Mouse (Mus musculus) neural tube, embryonic 12.5 days (tissue): ENCODE results near the gene Prokr1. TPM values are rescaled to one million over a fixed set of nuclear protein-coding genes. Genes with fewer than 3 reads are reported as not detected.
"Not testable (repeated sequence)": the region's sequence is repeated elsewhere in the genome, so short reads cannot be mapped to it uniquely, and the experiment has no call there.

Source experiments
- ATAC-seq: fragments of 200-750 bp; cut with Nextera tagmentation; 2 replicates; pipeline ENCODE4 v1.8.0; 2017; ENCODE audit warnings: low read depth, mild to moderate bottlenecking, moderate TSS enrichment, moderate library complexity; ENCODE audit not compliant: low FRiP score
- H3K27ac ChIP-seq: fragments of 300-500 bp; sonication (generic); 2 replicates; pipeline ENCODE4 v1.5.1; 2016
- H3K27me3 ChIP-seq: fragments of 300-500 bp; sonication (generic); replicated peaks from 2 replicates; pipeline ENCODE4 v1.6.1; 2016; ENCODE audit warnings: mild to moderate bottlenecking
- H3K36me3 ChIP-seq: fragments of 300-500 bp; sonication (generic); 2 replicates; pipeline ENCODE4 v1.6.1; 2016; ENCODE audit warnings: mild to moderate bottlenecking
- H3K4me1 ChIP-seq: fragments of 300-500 bp; sonication (generic); 2 replicates; pipeline ENCODE4 v1.6.1; 2016
- H3K4me2 ChIP-seq: fragments of 300-500 bp; sonication (generic); replicated peaks from 2 replicates; pipeline ENCODE4 v1.6.1; 2016; ENCODE audit warnings: mild to moderate bottlenecking
- H3K4me3 ChIP-seq: fragments of 300-500 bp; sonication (generic); 2 replicates; pipeline ENCODE4 v1.5.1; 2016
- H3K9ac ChIP-seq: fragments of 300-500 bp; sonication (generic); 2 replicates; pipeline ENCODE4 v1.6.1; 2016; ENCODE audit warnings: mild to moderate bottlenecking
- H3K9me3 ChIP-seq: fragments of 300-500 bp; sonication (generic); 2 replicates; pipeline ENCODE4 v1.6.1; 2016; ENCODE audit warnings: mild to moderate bottlenecking
- WGBS: fragments of 180-500 bp; shearing (Covaris S2); methylation state at CpG from one replicate; pipeline ENCODE4 v1.1.7; 2016; 5-methylcytosine and 5-hydroxymethylcytosine counted together
- polyA plus RNA-seq: library from polyadenylated mRNA; unstranded; fragments of >200 nt; fragmentation: Nextera tagmentation; extraction: Ambion mirVana; gene quantifications from 2 replicates; pipeline ENCODE4 v1.2.1, GENCODE M21; 2016

Gene Prokr1
- 3.1 and 4.1 TPM in 2 replicates for polyA plus RNA-seq

GRCm38 (mm10) chr6:87590394-87591281 lies at the start of gene Prokr1:
Prokr1 (minus strand) TSS chr6:87590743.
- peak; percentile 91 for ATAC-seq
- H3K36me3 ChIP-seq = no peaks in the 10 kb centered on the region
- H3K4me3 ChIP-seq = peak within 1 kb of the TSS; percentile 51
- WGBS = under 1% methylated on average over 34 of the region's 34 CpGs
- H3K9ac ChIP-seq = peak within 1 kb of the TSS; percentile 58
- peaks cover 10% of the 10 kb centered on the region for H3K27me3 ChIP-seq
- H3K27ac ChIP-seq = no peak within 1 kb of the TSS
- H3K4me1 ChIP-seq = peaks cover 23% of the 10 kb centered on the region
- no peaks in the 10 kb centered on the region for H3K9me3 ChIP-seq
- H3K4me2 ChIP-seq = peak within 1 kb of the TSS; percentile 92

DNA sequence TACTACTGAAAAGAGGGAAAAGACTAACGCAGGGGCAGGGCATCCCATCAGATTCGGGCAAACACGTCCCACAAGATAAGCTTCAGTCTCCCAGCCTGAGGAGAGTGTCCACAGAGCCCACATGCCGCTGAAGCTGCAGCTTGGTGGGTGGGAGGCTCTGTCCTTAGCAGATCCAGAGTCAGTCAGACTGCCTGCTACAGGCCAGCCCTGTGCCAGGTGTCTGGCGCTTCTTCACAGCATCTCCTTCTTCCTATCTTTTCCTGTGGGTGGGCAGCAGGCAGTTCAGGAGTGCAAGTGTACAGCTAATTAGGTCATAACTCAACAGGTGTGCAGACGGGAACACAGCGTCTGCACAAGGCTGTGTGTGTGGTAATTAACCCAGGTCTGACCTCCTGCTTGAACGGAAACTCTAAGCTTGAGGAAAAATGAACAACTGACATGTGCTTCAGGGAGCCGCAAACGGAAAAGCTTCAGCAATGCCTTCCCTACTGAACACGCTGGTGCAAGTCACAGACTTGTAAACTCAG lies 47.7 kb upstream of the Prokr1 start:
- H3K4me1 ChIP-seq = peaks cover 7% of the 10 kb centered on the region; the same call in 1 of the 2 replicates
- WGBS = 62% methylated on average over 11 of the region's 11 CpGs
- H3K27ac ChIP-seq = no peak overlapping the region
- H3K9me3 ChIP-seq = no peaks in the 10 kb centered on the region
- no peak overlapping the region for H3K4me2 ChIP-seq
- no peaks in the 10 kb centered on the region for H3K27me3 ChIP-seq
- peaks cover 6% of the 10 kb centered on the region for H3K36me3 ChIP-seq
- H3K9ac ChIP-seq = no peak overlapping the region
- no peak overlapping the region for H3K4me3 ChIP-seq
- ATAC-seq = no peak

GRCm38 (mm10) chr6:87632176-87632575 lies 41.6 kb upstream of the Prokr1 start:
- no peak overlapping the region for H3K4me3 ChIP-seq
- H3K4me2 ChIP-seq = no peak overlapping the region
- ATAC-seq = no peak
- 83% methylated on average over 4 of the region's 4 CpGs for WGBS
- no peak overlapping the region for H3K27ac ChIP-seq
- H3K9me3 ChIP-seq = no peaks in the 10 kb centered on the region
- no peaks in the 10 kb centered on the region for H3K4me1 ChIP-seq
- no peaks in the 10 kb centered on the region for H3K27me3 ChIP-seq
- no peak overlapping the region for H3K9ac ChIP-seq
- peaks cover 7% of the 10 kb centered on the region; the same call in 1 of the 2 replicates for H3K36me3 ChIP-seq

- not testable (repeated sequence) for ATAC-seq, H3K27ac ChIP-seq, H3K9ac ChIP-seq, H3K4me1 ChIP-seq, H3K9me3 ChIP-seq, H3K4me2 ChIP-seq, H3K27me3 ChIP-seq, H3K36me3 ChIP-seq, H3K4me3 ChIP-seq
- 81% methylated on average over 15 of the region's 15 CpGs for WGBS
Observed at GRCm38 (mm10) chr6:87628936-87629335, 38.4 kb upstream of the Prokr1 start.

GRCm38 (mm10) chr6:87623151-87623550 lies 32.6 kb upstream of the Prokr1 start:
- Histone ChIP-seq H3K4me1 (peaks cover 3% of the 10 kb centered on the region; the same call in 1 of the 2 replicates), H3K4me2 (no peak overlapping the region), H3K4me3 (no peak overlapping the region), H3K9me3 (no peaks in the 10 kb centered on the region), H3K27me3 (no peaks in the 10 kb centered on the region), H3K27ac (no peak overlapping the region), H3K36me3 (no peaks in the 10 kb centered on the region), H3K9ac (no peak overlapping the region)
- 97% methylated on average over 3 of the region's 3 CpGs for WGBS
- no peak for ATAC-seq

- H3K4me3 ChIP-seq = no peak overlapping the region
- no peaks in the 10 kb centered on the region for H3K9me3 ChIP-seq
- H3K4me1 ChIP-seq = peaks cover 3% of the 10 kb centered on the region; the same call in 1 of the 2 replicates
- H3K9ac ChIP-seq = no peak overlapping the region
- no peaks in the 10 kb centered on the region for H3K27me3 ChIP-seq
- no peak overlapping the region for H3K27ac ChIP-seq
- 74% methylated on average over 3 of the region's 3 CpGs for WGBS
- no peak overlapping the region for H3K4me2 ChIP-seq
- no peaks in the 10 kb centered on the region for H3K36me3 ChIP-seq
- no peak for ATAC-seq
Observed at GRCm38 (mm10) chr6:87621281-87621680, 30.7 kb upstream of the Prokr1 start.

DNA sequence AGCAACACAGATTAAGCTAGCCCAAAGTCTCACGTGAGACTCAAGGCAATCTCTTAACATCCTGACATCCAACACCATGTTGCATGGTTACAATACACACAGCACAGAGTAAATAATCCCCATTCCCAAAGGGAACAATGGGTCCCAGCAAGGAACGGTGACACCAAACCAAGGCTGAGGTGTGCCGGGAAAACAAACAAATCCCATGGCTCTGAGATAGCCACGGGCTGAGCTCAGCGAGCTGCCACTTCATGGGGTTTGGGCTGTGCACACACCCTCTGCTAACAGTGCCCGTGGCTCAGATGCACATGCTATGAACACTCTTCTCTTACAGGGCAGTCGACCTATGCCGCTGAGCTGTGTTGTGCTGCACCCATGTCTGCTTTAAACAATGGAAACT lies 27.5 kb upstream of the Prokr1 start:
- Histone ChIP-seq H3K27ac (no peak overlapping the region), H3K4me2 (no peak overlapping the region), H3K9ac (no peak overlapping the region), H3K4me1 (peaks cover 3% of the 10 kb centered on the region; the same call in 1 of the 2 replicates), H3K9me3 (no peaks in the 10 kb centered on the region), H3K27me3 (no peaks in the 10 kb centered on the region), H3K4me3 (no peak overlapping the region), H3K36me3 (no peaks in the 10 kb centered on the region)
- no peak for ATAC-seq
- 79% methylated on average over 8 of the region's 8 CpGs for WGBS

DNA sequence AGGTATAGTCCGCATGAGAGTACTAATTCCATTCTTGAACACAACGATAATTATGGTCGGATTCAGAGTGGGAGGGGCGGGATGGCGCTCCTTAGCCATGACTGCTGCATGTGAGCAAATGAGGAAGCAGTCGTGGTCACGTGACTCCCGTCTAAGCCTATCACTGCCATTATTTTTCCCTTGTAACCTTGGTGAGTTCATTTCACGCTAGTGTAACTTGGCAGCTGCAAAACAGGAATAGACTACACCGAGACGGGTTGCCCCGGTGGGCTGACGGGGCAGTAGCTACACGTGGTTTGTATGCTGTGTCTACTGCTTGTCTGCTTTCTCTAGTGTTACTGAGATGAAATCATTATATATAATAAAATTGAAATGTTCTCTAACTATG lies 25.1 kb upstream of the Prokr1 start:
- H3K27me3 ChIP-seq = no peaks in the 10 kb centered on the region
- H3K4me2 ChIP-seq = no peak overlapping the region
- no peak overlapping the region for H3K9ac ChIP-seq
- H3K9me3 ChIP-seq = no peaks in the 10 kb centered on the region
- whole genome bisulfite sequencing = 88% methylated on average over 14 of the region's 14 CpGs
- H3K4me1 ChIP-seq = no peaks in the 10 kb centered on the region
- no peaks in the 10 kb centered on the region for H3K36me3 ChIP-seq
- H3K4me3 ChIP-seq = no peak overlapping the region
- H3K27ac ChIP-seq = no peak overlapping the region
- no peak for ATAC-seq

GRCm38 (mm10) chr6:87614794-87615695 lies 24.5 kb upstream of the Prokr1 start:
- Histone ChIP-seq H3K9me3 (no peaks in the 10 kb centered on the region), H3K36me3 (no peaks in the 10 kb centered on the region), H3K4me3 (no peak overlapping the region), H3K27ac (no peak overlapping the region), H3K9ac (no peak overlapping the region), H3K27me3 (no peaks in the 10 kb centered on the region), H3K4me1 (no peaks in the 10 kb centered on the region), H3K4me2 (no peak overlapping the region)
- ATAC-seq = no peak
- 65% methylated on average over 11 of the region's 11 CpGs for WGBS

- Histone ChIP-seq H3K4me3 (no peak overlapping the region), H3K9me3 (no peaks in the 10 kb centered on the region), H3K9ac (no peak overlapping the region), H3K36me3 (no peaks in the 10 kb centered on the region), H3K4me2 (no peak overlapping the region), H3K4me1 (peaks cover 5% of the 10 kb centered on the region), H3K27ac (no peak overlapping the region), H3K27me3 (no peaks in the 10 kb centered on the region)
- ATAC-seq = no peak
Observed at GRCm38 (mm10) chr6:87599825-87600224, 9.3 kb upstream of the Prokr1 start.

- peak; percentile 95 for ATAC-seq
- no peak overlapping the region for H3K4me3 ChIP-seq
- no peaks in the 10 kb centered on the region for H3K9me3 ChIP-seq
- no peak overlapping the region for H3K27ac ChIP-seq
- WGBS = 35% methylated on average over 10 of the region's 10 CpGs
- peak overlapping the region; percentile 22; the same call in 1 of the 2 replicates for H3K4me2 ChIP-seq
- no peak overlapping the region for H3K9ac ChIP-seq
- peaks cover 5% of the 10 kb centered on the region for H3K4me1 ChIP-seq
- H3K36me3 ChIP-seq = no peaks in the 10 kb centered on the region
- H3K27me3 ChIP-seq = no peaks in the 10 kb centered on the region
Observed at GRCm38 (mm10) chr6:87597116-87597833, 6.7 kb upstream of the Prokr1 start.
